Mouse (Mus musculus) frontal cortex, adult (tissue): ENCODE measurements at regions not wholly inside any gene's neighbourhood (a gene's known extent, or its start where the extent isn't known, plus 50 kb on each side); places are given as distances from the start of the nearest gene placed in this dataset.
A peak's percentile ranks its signal among the peaks of the same experiment; 100 is the strongest.

Source experiments
- ATAC-seq: cut with Nextera tagmentation; 2 replicates; pipeline ENCODE4 v1.9.2; 2017; ENCODE audit warnings: mild to moderate bottlenecking, moderate library complexity, mixed read lengths; ENCODE audit not compliant: low TSS enrichment

- ATAC-seq = peak; percentile 76; the same call in 1 of the 2 replicates
Observed at GRCm38 (mm10) chr3:15112177-15112838, 219.8 kb downstream of the Gm9733 start.

DNA sequence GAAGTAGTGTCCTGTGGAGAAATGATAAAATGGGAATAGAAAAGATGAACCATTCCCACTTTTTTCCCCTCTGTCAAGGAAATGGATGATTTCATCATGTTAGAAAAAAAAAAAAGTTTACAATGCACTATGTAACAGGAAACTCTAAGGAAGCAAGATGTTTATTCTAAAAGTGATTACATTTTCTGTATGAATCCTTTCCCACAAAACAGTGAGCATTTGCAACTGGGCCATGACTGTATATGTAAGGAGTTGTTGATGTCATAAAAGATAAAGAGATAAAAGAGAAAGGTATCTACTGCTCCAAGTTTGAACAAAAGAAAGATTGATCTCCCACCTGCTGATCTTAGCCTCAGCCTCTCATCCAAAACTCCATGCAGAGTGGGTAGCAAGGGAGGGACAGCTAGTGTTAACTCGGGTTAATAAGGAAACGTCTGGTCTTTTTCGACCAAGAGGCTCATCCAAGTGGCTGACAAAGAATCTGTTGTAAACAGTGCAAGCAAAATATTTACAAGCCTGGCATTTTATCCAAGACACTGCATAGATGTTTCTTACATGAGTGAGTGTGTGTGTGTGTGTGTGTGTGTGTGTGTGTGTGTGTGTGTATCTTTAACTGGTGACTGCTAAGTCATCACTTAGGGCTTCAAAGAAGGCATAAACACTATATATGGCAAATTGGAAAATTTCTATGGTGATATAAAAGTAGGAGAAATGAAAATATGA, 213.3 kb downstream of the Gm9733 start:
- ATAC-seq = no peak

DNA sequence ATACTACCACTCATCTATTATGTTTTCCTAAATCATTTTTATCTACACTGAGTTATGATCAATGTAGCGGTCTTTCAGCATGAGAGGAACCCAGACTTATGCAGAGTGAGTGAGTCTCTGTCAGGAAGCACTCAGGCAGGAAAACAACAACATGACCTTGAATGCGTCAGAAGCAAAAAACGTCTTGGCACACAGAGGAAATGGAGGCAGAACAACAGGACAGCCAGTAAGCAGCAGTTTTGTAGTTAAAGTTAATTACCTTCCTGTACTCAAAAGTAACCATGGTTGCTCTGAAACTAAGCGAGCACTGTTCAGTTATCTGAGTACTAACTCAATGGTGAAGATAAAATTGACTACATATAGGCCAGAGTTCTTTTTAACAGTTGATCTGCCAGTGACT, 205.4 kb downstream of the Gm9733 start:
- ATAC-seq = no peak

- no peak for ATAC-seq
Observed at GRCm38 (mm10) chr3:15128370-15128769, 203.7 kb downstream of the Gm9733 start.

DNA sequence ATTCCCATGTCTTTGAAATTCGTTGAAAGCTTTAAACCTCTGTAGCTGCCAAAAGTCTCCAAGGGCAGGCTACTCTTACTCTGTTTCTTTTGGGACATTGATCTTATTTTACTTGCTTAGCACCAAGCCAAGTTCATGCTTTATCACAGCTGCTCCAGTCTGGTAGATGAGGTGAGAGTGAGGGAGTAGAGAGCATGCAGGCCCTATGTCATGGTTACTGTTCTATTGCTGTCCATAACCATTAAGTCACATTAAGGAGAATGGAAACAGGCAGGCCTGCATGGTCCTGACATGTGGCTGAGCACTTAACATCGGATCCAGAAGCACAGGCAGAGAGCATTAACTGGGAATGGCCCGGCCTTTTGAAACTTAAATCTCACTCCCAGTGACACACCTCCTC, 203.1 kb downstream of the Gm9733 start:
- no peak for ATAC-seq

DNA sequence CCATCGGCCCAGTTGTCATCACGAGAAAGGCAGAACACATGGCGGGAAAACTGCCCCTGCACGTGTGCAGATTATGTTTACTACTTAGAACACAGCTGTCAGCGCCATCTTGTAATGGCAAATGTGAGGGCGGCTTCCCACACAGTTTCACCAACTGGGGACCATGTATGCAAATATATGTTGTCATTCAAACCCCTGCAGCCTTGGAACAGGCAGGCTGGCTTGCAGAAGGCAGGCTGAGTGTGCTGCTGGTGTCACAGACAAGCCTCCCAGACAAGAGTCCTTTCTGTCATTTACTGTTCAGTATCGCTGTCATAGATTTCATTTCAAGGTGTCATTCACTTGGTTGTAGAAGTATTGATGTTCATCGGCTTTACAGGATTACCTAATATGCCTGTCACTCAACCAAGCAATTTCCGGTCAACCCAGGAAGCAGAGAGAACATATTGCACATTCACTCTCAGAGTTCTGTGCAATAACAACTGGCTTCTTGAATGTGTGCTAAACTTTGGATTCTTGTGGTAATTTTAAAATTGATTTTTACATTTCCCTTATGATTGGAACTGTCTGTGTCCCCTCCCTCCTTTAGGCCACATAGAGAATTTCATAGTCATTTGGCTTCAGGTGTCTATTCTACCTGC, 202.3 kb downstream of the Gm9733 start:
- no peak for ATAC-seq

GRCm38 (mm10) chr3:15132136-15132535, 200.0 kb downstream of the Gm9733 start:
- ATAC-seq = no peak

- ATAC-seq = peak; percentile 99
Observed at GRCm38 (mm10) chr3:15139550-15139949, 192.6 kb downstream of the Gm9733 start.

DNA sequence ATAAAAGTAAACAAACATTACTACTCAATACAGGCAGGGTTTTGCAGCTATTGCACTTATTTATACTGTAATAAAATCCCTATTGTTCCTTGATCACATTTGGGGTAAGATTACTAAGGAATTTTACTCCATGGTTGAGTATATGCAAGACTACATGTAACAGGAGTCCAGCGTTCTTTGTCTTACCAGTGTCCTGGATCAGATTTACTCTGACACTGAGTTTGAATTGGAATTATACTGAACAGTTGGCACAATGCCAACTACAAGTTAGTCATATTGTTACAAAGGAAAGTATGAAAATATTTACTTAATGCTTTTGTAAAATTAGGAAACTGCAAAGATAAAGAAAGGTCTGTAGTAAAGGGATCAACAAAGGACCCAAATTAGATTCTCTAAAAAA, 178.4 kb downstream of the Gm9733 start:
- ATAC-seq = no peak

GRCm38 (mm10) chr3:15154153-15154552, 177.9 kb downstream of the Gm9733 start:
- ATAC-seq = peak; percentile 99

GRCm38 (mm10) chr3:15156681-15157080, 175.4 kb downstream of the Gm9733 start:
- ATAC-seq = 0 out of 2 replicates have a peak, but pooled peaks have one; percentile 29

DNA sequence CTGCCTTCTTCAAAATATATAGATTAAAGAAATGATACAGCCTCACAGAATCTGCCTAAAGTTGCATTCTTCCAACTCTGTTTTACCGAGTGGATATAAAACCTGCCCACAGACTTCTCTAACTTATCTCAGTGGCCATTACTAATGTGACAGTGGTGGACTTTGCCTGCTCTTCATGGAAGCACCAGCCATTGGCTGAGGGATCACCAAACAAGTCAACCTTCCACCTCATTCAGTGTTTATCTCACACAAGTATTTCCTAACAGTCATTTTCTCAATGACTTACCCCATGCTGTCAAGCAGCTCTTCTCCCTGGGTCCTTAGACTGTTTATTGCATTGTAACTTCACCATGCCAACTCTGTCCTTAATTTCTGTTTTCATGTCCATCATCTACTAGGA, 174.3 kb downstream of the Gm9733 start:
- ATAC-seq = no peak

GRCm38 (mm10) chr3:15158926-15159325, 173.2 kb downstream of the Gm9733 start:
- no peak for ATAC-seq

DNA sequence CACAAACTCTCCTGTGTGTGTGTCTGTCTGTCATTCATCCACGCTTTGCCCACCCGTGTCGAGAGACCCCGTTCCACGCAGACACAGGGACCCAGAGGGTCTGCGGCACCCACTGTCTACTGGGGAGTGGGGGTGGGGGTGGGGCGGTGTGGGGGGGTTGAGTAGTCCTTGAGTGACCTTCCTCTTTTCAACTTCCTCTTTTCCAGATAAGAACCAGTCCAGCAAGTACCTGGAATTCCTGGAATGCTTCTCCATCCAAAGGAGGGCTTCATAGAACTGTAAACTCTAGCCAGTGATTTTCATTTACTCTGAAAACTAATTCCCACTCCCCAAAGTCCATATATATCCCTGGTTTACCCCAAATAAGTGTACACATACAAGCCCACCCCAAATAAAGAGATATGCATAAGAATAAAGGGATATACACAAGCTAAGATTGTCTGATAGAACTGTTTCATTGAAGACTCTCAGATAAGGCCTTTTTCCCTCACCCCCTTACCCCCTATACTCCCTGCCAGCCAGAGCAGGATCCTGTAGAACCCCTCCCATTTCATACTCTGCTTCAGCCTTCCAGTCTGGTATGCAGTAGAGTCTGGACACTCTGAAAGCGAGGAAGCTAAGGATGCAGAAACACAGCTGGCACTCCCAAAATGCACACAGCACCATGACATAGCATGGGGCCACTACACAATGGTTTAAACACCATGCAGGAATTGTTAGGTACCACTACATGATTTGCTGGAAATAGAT, 172.0 kb downstream of the Gm9733 start:
- no peak for ATAC-seq

- no peak for ATAC-seq
Observed at GRCm38 (mm10) chr3:15175811-15176210, 156.3 kb downstream of the Gm9733 start.

GRCm38 (mm10) chr3:15179079-15179812, 152.9 kb downstream of the Gm9733 start:
- ATAC-seq = no peak

- ATAC-seq = no peak
Observed at GRCm38 (mm10) chr3:15181111-15181510, 151.0 kb downstream of the Gm9733 start.

GRCm38 (mm10) chr3:15186731-15187130, 145.4 kb downstream of the Gm9733 start:
- ATAC-seq = no peak; the same call in 1 of the 2 replicates

GRCm38 (mm10) chr3:15194362-15194761, 137.7 kb downstream of the Gm9733 start:
- ATAC-seq = peak; percentile 99

GRCm38 (mm10) chr3:15196101-15196500, 136.0 kb downstream of the Gm9733 start:
- no peak for ATAC-seq

DNA sequence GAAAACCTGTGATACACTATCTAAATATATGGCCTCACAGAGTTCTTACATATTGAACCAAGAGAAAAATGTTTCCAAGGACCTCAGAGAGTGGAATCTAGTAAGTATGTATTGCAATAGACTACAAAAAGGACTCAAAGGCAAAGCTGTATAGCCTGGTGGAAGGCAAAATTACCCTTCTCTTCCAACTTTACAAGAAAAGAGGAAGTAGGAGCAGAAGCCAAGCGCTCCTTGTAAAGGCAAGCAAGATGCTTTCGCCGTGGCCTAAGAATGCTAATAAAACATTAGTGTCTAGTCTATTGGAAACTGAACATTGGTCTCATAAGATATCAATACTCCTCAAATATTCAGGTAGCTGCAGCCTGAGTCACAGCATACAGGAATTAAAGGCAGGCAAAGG, 134.0 kb downstream of the Gm9733 start:
- ATAC-seq = no peak
